Mouse (Mus musculus) CD4-positive, CD25-positive, alpha-beta regulatory T cell, adult 4 months (primary cell): Measurements from ENCODE around the gene Ckap4. TPM values are rescaled to one million over a fixed set of nuclear protein-coding genes. Genes with fewer than 3 reads are reported as not detected.
A peak's percentile ranks its signal among the peaks of the same experiment; 100 is the strongest.

ENCODE experiments used
- ATAC-seq: one replicate; pipeline ENCODE4 v1.8.0; 2017
- polyA plus RNA-seq, 2 experiments: library from polyadenylated mRNA; unstranded; fragments of 100-300 nt; shearing (Covaris generic); gene quantifications; one replicate each; pipeline ENCODE4 v1.2.1; 2017

Ckap4 gene
- polyA plus RNA-seq = under 1 TPM; 0.20 to 0.23 TPM

DNA sequence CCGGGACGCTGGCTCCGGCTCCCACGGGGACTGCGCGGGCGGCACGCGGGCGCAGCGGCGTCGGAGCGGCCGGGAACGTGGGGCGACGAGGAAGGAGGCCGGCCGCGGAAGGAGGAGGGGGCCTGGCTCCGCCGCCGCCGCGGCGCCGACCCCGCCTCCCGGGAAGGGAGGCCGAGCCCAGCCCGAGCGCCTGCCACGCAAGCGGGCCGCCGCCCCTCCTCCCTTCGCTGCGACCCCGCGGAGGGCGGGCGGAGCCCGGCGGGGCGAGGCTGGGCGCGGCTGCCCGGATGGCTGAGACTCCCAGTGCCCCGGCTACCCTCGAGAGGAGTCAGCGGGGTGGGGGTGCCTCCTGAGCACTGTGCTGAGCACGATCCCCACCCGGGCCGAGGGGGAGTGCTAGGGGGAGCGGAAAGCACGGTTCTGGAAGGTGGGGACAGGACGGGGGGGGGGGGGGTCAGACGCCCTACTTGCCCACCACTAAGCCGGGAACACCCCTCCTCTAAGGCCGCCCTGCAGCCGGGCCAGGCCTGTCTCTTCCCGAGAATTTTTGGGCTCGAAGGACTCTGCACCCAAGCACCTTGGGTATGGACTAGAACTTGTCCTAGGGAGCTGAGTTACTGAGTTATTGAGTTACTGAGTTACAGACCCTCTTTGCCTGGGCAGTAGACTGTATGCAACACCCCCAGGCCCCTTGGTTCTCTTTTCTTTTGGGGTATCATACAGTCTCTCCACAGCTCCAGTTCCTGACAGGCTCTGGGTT, at the start of gene Ckap4:
Gene Ckap4 (minus strand): TSS at position 151 of the 760 bp plus-strand sequence.
- peak; percentile 76 for ATAC-seq

DNA sequence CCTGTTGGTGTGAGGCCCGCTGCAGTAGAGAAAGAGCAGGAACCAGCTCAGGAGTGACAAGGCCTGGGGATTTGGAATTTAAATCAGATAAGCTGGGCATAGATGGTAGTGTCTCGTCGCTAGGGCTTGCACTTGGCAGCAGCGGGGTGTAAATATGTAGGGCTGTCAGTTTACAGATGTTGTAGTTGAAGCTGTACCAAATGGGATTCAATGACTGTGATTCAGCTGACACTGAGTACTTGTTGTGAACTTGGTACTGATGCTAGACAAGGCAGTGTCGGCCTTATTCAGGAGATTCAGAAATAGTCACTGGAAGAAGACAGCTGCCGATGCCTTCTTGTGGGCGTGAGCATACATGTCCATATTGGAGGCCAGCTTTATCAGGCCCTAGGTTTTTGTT, 48.4 kb upstream of the Ckap4 start:
- no peak for ATAC-seq

DNA sequence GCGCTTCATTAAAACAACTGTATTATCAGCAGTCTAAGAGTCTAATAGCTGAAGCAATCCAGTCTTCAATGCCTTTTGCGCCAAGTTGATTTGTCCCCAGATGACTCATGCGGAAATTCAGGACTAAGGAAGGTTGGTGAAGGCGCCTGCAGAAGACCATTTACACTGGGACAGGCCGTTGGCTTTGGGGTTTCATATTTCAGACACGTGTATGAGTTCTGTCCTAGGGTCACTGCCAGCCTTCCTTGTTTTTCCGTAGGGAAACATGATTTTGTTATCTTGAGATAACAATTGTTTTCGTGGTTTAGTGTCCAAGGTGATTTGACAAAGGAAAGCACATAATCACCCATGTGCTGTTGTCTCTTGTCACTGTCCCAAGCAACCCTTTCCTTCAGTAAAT, 47.3 kb upstream of the Ckap4 start:
- no peak for ATAC-seq

DNA sequence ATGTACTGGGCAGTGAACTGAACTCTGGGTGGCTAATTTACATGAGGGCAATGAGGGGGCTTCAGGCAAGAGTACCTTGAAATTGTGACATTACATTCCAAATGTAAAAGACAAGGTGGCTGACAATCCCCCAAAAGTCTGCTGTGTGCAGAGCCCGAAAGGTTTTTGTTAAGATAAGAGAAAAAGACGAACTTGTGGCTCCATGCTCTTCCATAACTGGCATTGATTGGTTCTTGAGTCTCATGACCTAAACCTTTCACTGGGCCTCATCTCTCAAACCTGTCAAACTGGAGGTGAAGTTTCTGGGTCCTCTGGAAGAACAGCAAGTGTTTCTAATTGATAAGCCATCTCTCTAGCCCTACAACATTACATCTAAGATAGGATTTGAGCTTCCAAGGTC, 45.7 kb upstream of the Ckap4 start:
- ATAC-seq = no peak

DNA sequence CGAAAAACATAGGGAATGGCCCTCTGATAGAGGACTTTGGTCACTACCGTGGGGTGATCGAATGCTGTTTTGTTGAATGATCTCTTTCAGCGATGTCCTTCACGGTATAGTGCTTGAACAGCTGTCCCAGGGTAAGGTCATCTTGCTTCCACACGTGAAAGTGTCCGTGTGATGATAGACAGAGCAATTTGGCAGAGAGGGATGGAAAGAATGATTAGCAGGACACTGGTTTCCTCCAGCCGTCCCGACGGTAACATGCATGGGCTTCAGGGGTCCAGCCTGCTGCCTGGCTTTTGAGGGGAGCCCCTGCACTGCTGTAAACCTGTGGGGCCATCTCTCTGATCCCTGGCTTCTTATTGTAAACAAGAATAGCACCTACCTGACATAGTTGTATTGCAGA, 44.9 kb upstream of the Ckap4 start:
- ATAC-seq = no peak

DNA sequence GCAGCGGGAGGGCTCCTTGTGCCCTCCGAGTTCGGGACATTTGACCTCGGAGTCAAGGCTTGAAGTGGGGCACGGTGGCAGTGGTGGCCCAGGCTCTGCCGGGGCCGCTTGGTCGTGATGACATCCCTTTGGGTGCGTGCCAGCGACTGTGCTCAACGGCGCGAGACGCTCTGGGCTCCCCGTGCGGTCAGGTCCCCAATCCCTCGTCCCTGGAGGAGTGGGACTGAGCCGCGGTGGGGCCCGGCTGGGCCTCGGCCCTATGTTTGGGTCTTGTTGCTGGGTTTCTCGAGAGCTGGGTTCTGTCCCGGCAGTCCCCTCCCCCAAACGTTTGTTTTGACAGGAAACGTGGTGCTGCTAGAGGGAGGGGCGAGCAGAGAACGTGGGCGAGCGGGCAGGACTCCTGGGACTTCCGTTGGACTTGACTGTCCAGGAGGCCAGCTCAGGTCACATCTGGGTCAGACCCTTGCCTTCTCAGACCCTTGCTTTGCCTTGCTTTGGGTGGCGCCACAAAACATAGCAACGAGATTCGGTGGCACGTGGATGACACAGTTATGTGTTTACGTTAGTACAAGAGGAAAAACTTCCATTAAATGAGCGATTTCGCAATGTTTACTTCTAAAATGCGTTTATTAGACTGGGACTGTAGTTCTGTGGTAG, 43.3 kb upstream of the Ckap4 start:
- ATAC-seq = peak; percentile 61

DNA sequence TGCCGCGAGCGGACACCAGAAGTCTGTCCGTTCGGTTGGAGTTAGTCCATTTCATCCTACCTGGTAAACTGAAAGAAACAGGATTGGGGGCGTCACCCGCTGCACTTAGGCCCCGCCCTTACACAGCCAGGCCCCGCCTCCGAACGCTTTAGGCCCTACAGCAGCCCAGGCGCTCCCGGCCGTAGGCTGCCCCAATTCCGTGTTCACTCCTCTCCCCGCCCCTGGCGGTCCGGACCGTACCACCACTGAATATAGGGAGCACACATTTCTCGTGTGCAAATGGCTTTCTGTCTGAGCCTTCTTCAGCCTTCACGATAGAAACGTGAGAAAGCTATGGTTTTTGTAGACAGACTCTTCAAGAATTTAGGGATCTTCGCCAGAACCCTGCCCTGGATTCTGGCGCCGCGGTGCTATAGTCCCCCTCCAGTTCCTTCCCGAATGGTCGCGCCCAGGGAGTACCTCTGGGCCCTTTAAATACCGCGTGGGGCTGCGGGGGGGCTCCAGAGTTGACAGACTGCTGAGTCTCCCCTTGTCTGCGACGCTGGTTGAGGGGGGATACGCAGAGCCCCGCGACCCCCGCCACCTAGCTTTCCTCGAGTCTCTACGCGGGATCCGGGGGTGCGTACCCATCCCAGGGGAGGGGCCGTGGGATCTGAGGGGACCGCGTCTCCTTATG, 42.7 kb upstream of the Ckap4 start, which contains the start of gene Tcp11l2:
Gene Tcp11l2 (plus strand): TSS at position 232 of the 676 bp plus-strand sequence.
- peak; percentile 85 for ATAC-seq

DNA sequence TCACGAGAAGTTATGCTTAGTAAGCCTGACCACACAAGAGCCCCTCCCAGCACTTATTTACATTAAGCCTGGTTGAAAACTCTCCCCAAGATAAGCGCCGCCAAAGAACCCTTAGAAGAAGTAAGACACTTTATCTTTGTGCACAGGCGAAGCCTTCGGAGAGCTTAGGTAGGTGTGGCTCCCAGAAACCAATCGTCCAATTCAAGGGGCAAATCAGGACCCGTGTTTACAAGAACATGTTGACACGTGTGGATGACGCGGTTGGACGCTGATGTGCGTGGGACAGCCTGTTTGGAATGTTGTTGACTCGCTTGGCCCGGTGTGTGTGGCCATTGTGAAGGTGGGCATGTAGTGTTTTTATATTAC, 42.1 kb upstream of the Ckap4 start:
- ATAC-seq = peak; percentile 65

DNA sequence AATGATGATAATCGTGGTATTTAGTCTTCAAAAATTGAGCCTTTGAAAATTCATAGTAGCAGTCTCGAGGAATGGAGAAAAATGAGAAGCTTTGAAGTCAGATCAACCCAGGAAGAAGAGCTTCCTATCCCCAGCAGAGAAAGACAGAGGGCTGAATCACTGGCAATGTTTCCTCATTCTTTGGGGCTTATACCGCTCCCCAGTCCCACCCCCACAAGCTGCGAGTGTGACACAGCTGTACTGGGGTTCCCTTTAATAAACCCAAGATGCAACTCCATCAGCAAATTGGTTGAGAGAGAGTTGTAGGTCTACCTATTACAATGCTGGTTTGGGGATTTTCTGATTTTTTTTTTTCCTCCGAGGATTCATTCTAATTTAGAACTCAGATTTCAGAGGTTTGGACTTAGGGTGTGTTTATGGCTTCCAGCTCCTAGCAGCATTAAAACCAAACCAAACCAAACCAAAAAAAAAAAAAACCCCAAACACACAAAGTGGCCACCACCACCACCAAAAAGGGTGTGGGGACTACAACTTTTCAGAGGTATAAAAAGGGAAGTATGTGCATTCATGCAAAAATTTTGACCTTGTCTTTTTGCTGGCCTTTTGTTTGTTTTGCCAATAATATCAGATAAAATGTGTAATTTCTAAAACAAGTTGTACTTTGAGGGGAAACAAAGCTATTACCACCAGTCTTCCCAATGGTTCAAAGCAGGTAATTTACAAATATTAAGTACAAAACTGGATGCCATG, 40.0 kb upstream of the Ckap4 start:
- ATAC-seq = no peak

DNA sequence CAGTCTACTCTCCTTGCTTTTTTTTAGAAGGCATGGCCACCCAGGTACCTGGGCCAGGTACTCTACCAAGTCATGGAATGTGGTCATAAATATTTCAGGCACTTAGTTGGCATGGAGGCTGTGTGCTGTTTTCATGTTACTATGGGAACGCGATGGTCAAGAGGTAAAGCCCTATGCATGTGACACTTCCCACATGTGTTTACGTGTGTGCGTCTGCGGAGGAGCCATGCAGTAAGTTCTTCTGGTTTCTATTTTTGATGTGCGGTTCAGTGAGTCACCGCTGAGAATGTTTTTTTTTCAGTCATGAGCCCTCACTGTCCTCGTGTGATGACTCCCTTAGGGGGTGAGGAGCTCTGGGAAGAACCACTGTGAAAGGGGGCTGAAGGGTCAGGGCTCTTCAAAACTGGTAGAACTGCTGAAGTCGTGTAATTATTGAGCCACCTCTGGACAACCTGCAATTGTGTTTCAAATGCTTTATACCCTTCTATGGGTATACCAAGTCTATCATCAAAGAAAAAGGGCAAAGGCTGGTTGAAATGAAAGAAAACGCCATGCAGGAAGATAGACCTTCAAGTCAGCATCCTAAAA, 37.3 kb upstream of the Ckap4 start:
- no peak for ATAC-seq

DNA sequence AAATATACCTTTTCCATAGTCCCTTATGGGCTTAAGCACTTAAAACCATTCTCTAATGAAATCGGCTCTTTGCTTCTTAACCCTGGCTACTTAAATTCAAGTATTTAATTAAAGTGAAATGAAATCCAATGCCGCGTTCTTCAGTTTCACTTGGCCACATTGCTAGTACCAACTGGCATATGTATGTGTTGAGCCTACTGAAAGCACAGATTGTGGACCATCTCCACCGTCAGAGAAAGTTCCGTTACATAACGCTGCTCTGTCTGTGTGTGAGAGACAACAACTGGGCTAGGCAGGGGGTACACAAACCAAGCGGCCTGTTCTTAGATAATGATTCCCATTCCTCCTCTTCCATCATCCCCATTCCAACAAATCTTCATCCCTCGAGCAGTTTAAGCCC, 30.6 kb upstream of the Ckap4 start:
- ATAC-seq = no peak

DNA sequence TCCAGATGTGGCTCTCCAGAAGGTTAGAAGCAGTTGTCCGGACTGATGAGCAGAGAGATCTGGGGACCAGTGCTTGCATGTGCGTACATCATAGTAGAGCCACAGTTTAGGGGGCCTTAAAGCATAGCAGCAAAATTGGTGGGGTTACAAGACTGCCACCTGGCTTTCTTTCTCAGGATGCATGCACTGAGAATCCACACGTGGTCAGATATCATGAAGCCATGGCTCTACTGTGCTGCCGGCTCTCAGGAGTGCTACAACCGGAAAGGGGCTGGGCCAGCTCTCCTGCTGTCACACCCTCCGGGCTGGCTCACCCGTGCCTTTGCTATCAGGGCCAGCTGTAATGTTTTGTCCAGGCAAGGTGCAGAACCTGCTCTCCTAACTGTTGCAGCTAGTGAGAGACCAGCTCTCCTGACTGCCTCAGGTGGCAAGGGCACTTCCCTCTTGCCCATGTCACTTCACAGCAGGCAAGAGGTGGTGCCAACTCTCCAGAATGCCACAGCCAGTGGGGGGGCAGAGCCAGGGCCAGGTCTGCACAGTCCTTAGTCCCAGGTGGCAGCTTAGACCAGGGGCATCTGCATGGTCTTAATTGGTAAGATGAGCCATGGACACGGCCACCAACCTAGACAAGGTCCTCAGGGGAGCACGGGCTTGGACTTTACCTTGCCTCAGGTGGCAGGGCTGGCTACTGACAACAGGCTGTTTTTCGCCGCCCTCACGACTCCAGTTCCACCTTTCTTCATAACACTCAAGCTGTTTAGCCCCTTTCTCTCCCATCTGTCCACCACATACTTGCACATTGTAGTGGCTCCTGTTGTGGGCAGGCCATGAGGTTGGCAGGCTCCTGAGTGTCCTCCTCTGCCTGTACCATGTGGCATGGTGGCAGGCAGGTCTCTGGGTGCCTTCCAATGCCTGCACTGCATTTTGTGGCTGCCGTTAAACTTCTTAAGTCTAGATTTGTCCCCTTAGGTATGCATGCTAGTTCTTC, 29.0 kb upstream of the Ckap4 start:
- peak; percentile 94 for ATAC-seq

DNA sequence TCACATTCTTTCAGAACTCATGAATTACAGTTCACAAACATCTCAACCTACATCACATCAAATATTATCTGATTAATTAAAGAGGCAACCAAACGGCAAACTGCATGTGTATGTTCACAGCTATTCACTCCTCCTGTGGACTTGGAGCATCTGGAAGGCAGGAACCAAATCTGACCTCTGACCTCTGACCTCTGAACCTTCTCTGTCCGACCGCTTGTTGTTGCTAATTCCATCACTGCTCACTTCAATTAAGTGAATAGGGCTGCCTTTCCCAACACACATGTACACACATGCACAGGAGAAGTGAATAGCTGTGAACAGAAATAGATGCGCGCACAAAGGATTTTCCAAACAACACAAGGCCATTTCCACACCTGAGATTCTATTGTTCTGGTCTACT, 28.3 kb upstream of the Ckap4 start:
- ATAC-seq = no peak

DNA sequence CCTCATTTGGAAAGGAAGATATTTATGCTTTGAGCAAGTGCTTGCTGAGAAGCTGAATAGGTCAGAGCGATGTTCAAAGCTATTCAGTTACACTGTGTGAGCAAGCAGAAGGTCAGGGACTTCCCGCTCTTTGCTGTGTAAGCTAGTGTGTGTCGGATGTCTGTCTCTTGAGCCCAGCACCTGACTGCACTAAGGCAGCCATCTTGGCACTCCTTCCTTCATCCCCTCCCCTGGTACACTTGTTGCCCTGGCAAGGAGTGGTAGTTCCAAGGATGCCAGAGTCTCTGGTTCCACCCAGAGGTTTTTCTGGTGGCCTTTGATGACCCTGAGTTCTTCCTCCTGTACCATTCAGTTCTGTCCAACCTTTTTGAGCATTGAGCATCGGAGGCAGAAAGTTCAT, 26.1 kb upstream of the Ckap4 start:
- no peak for ATAC-seq

DNA sequence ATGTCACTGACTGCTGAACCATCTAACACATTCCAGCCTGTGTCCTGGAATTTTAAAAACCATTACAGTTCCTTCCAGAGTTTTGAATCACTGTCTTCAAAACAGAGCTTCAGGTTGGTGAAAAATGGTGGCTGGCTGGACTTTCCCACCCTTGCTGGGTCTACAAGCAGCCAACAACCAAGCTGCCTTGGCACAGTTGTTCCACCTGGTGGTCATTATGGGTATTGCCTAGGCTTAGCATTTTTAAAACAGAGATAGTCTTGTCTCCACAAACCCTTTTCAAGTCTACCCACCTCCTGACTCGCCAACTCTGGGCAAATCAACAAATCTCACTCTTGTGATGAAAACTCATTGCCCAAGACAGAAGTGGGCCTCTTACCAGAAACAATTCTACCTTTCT, 24.6 kb upstream of the Ckap4 start:
- ATAC-seq = no peak

DNA sequence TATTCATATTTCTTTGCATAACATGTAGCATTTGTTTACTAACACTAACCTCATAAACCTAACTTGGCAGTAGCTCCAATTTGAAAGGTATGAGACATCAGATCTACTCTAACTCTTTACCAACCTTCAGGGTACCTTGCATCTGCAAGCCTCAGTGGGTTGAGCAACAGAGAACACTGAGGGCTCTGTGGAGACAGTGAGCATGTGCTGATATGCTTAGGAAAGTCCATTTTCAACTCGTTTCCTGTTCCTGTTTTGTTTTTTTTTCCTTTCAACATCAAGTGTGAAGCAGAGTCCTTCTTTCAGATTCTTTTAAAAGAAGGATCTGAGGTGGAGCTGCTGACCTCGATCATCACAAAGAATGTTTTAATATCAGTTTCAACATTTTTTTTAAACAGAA, 22.3 kb upstream of the Ckap4 start:
- no peak for ATAC-seq

DNA sequence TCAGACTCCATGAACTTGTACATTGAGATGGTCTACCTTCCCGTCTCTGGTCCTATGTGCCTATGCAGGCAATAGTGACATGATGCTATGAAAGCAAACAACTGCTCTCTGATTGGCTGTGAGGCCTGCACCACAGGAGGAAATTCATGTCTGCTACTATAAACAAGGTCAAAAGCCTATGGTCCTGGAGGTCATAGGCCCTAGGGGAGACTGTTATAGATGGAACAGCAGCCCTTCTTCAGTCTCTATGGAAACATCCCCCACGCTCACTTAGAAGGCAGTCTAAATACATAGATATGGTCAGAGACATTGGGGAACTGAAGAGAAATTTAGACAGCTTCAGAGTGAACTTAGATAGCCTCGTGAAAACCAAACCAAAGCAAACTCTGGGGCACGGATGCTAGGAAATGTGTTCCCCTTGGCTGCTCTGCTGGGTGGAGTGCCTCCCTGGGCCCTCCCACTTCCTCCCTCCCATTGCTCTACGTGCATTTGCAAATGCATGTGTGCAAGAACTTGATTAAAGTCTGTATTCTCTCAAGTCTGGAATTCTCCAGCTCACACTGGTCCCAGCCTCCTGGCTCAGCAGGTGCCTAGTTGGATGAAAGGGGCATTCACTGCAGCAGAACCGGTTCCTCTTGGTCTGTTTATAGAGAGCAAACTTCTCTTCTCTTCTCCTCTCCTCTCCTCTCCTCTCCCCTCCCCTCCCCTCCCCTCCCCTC, 20.6 kb upstream of the Ckap4 start:
- no peak for ATAC-seq

DNA sequence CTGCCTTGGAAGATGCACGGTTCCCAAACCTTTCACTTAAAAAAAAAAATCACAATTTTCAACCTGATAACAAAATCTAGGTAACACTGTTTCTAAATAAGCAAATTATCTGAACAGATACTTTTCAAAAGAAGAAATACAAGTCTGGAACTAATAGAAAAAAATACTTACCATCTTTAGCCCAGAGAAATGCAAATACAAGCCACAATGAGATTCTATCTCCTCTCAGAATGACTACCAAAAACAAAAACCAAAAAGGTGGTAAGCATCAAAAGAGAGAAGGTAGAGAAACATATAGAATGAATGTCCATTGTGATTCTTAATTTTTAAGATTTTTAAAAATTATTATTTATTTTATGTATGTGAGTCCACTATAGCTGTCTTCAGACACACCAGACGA, 18.6 kb upstream of the Ckap4 start:
- ATAC-seq = no peak

DNA sequence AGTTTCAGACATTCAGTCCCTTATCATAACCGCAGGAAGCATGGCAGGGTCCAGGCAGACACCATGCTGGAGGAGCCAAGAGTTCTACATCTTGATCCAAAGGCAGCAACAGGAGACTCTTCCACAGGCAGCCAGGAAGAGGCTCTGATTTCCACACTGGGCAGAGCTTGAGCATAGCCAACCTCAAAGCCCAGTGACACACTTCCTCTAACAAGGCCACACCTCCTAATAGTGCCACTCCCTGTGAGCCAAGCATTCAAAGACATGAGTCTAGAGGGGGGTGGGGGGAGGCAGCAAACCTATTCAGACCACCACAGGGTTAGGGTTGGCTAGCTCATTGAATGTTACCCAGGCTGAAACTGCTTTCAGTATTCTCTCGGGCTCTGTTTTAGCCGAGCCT, 18.0 kb upstream of the Ckap4 start:
- no peak for ATAC-seq

DNA sequence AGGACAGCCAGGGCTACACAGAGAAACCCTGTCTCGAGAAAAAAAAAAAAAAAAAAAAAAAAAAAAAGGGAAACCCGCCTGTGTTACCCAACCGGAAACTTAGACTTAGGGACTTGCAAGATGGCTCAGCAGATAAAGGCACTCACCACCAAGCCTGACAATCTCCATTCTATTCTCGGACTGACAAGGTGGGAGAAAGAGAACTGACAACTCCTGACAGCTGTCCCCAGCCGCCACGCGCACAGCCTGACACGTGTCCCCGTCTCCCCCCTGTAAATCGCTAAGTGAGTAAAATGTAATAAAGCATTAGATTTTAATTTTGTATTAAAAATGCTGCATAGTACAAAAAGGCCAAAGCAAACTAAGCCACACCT, 16.0 kb upstream of the Ckap4 start:
- ATAC-seq = no peak
